Mouse (Mus musculus) bone marrow macrophage, adult 2 months (primary cell): ENCODE data around the gene Zfr2. TPM values are rescaled to one million over a fixed set of nuclear protein-coding genes. Genes with fewer than 3 reads are reported as not detected.

Source experiments
- H3K27ac ChIP-seq: 2 replicates; pipeline ENCODE4 v1.5.1; 2012; ENCODE audit warnings: low read depth, low read length; ENCODE audit not compliant: insufficient read depth
- H3K4me1 ChIP-seq: 2 replicates; pipeline ENCODE4 v1.6.1; 2012; ENCODE audit warnings: low read length; ENCODE audit not compliant: control insufficient read depth, insufficient read depth
- H3K4me3 ChIP-seq: 2 replicates; pipeline ENCODE4 v1.5.1; 2012; ENCODE audit warnings: mild to moderate bottlenecking, low read length, moderate library complexity; ENCODE audit not compliant: insufficient read depth
- CTCF ChIP-seq: IDR thresholded peaks from 2 replicates; pipeline ENCODE4 v1.5.1; 2012; ENCODE audit warnings: low read depth, mild to moderate bottlenecking, low read length, moderate library complexity
- POLR2A ChIP-seq: IDR thresholded peaks from 2 replicates; pipeline ENCODE4 v1.6.1; 2012; ENCODE audit warnings: mild to moderate bottlenecking, low read depth, low read length, borderline replicate concordance
- polyA plus RNA-seq: library from polyadenylated mRNA; stranded (reverse); fragments of >200 nt; gene quantifications from 2 replicates; pipeline ENCODE4 v1.2.4, GENCODE M21; 2012; ENCODE audit not compliant: missing spikeins, insufficient read depth, insufficient read length

Gene Zfr2
- polyA plus RNA-seq, 1 experiment: 2.7 TPM

GRCm38 (mm10) chr10:81301321-81301720 is 68.4 kb downstream of the Zfr2 start:
- no peak overlapping the region for H3K4me3 ChIP-seq
- H3K27ac ChIP-seq: no peak overlapping the region
- H3K4me1 ChIP-seq: peaks cover 73% of the 10 kb centered on the region
- no peak for TF ChIP-seq CTCF
- no peak for TF ChIP-seq POLR2A

Other genes starting within 250 kb of the Zfr2 start
- gene Gng7, start 218.2 kb upstream of the Zfr2 start, polyA plus RNA-seq: 3.5 and 4.6 TPM in 2 replicates
- gene Diras1, start 207.5 kb upstream of the Zfr2 start, polyA plus RNA-seq: not detected in 2 replicates
- 14.0 and 14.5 TPM in 2 replicates for gene Slc39a3, start 195.7 kb upstream of the Zfr2 start, polyA plus RNA-seq
- gene Sgta, start 173.0 kb upstream of the Zfr2 start, polyA plus RNA-seq: 58.5 and 66.8 TPM in 2 replicates
- gene Thop1, start 163.1 kb upstream of the Zfr2 start, polyA plus RNA-seq: 7.4 and 10.8 TPM in 2 replicates
- 1.3 TPM in 2 replicates for gene Creb3l3, start 134.3 kb upstream of the Zfr2 start, polyA plus RNA-seq
- 71.4 and 77.6 TPM in 2 replicates for gene Map2k2, start 127.2 kb upstream of the Zfr2 start, polyA plus RNA-seq
- 52.0 and 54.9 TPM in 2 replicates for gene Zbtb7a, start 97.9 kb upstream of the Zfr2 start, polyA plus RNA-seq
- 21.9 and 28.2 TPM in 2 replicates for gene Pias4, start 65.2 kb upstream of the Zfr2 start, polyA plus RNA-seq
- gene Eef2, start 56.5 kb upstream of the Zfr2 start, polyA plus RNA-seq: 877 and 1,003 TPM in 2 replicates
- gene Dapk3, start 50.1 kb upstream of the Zfr2 start, polyA plus RNA-seq: 36.4 and 39.8 TPM in 2 replicates
- not detected in 2 replicates for gene 4930442H23Rik, start 49.3 kb upstream of the Zfr2 start, polyA plus RNA-seq
- gene Nmrk2, start 31.1 kb upstream of the Zfr2 start, polyA plus RNA-seq: not detected in 2 replicates
- gene Atcay, start 2.3 kb upstream of the Zfr2 start, polyA plus RNA-seq: not detected in 2 replicates
- gene Matk, start 19.8 kb downstream of the Zfr2 start, polyA plus RNA-seq: 10.8 and 14.4 TPM in 2 replicates
- 46.5 and 51.1 TPM in 2 replicates for gene Mrpl54, start 33.8 kb downstream of the Zfr2 start, polyA plus RNA-seq
- 34.3 and 36.1 TPM in 2 replicates for gene Apba3, start 33.8 kb downstream of the Zfr2 start, polyA plus RNA-seq
- gene Tjp3, start 58.4 kb downstream of the Zfr2 start, polyA plus RNA-seq: 9.2 and 9.8 TPM in 2 replicates
- 90.9 and 106 TPM in 2 replicates for gene Pip5k1c, start 59.8 kb downstream of the Zfr2 start, polyA plus RNA-seq
- 18.1 and 18.2 TPM in 2 replicates for gene Cactin, start 87.9 kb downstream of the Zfr2 start, polyA plus RNA-seq
- not detected in 2 replicates for gene Tbxa2r, start 95.6 kb downstream of the Zfr2 start, polyA plus RNA-seq
- not detected in 2 replicates for gene Gipc3, start 110.1 kb downstream of the Zfr2 start, polyA plus RNA-seq
- gene Hmg20b, start 117.3 kb downstream of the Zfr2 start, polyA plus RNA-seq: 52.2 and 53.3 TPM in 2 replicates
- gene Mfsd12, start 124.3 kb downstream of the Zfr2 start, polyA plus RNA-seq: 80.9 and 86.2 TPM in 2 replicates
- gene 4930404N11Rik, start 132.7 kb downstream of the Zfr2 start, polyA plus RNA-seq: not detected in 2 replicates
- 32.6 and 35.0 TPM in 2 replicates for gene Fzr1, start 145.4 kb downstream of the Zfr2 start, polyA plus RNA-seq
- gene Dohh, start 151.3 kb downstream of the Zfr2 start, polyA plus RNA-seq: 23.1 and 29.5 TPM in 2 replicates
- gene Gm48551, start 151.3 kb downstream of the Zfr2 start, polyA plus RNA-seq: 0.75 and 2.2 TPM in 2 replicates
- not detected in 2 replicates for gene Gm48552, start 155.8 kb downstream of the Zfr2 start, polyA plus RNA-seq
- gene Smim24, start 159.9 kb downstream of the Zfr2 start, polyA plus RNA-seq: 41.9 and 45.5 TPM in 2 replicates
- 31.8 and 38.6 TPM in 2 replicates for gene Nfic, start 222.5 kb downstream of the Zfr2 start, polyA plus RNA-seq
- not detected in 2 replicates for gene Celf5, start 249.6 kb downstream of the Zfr2 start, polyA plus RNA-seq